ENCODE assay signal across 13 mouse cellular contexts in genomic region chr16:91459396-91459795, GRCm38 (mm10). TPM values are rescaled to one million over a fixed set of nuclear protein-coding genes. Genes with fewer than 3 reads are reported as not detected.
DNase-seq lines count a peak whose midpoint lies in the region; ATAC-seq and TF ChIP-seq lines count a peak whose summit lies in the region.
"Had no signal": no experiment of that assay in that cellular context is flagged by ENCODE, and none has a peak within 500 bp of the region (broad histone marks: within the 10 kb centered on the region; RNA-seq: fewer than 3 reads in every experiment).

No protein-coding gene starts in this region.

- H3K27ac ChIP-seq in heart, postnatal 0 days (ENCODE audit: low read depth): peak overlapping the region; percentile 83; the same call in 1 of the 2 replicates
- H3K27ac ChIP-seq: limb, embryonic 13.5 days; neural tube, embryonic 13.5 days; stomach, postnatal 0 days had no signal

- H3K9me3 ChIP-seq in heart, postnatal 0 days (replicated peaks; ENCODE audit: control insufficient read depth, low read length): no peaks in the 10 kb centered on the region
- H3K9me3 ChIP-seq: limb, embryonic 13.5 days; neural tube, embryonic 13.5 days had no signal

- peaks cover 10% of the 10 kb centered on the region; the same call in 1 of the 2 replicates for H3K4me1 ChIP-seq in heart, postnatal 0 days (ENCODE audit: control insufficient read depth, insufficient read depth)

- no peak overlapping the region; the same call in 1 of the 2 replicates for H3K9ac ChIP-seq in heart, postnatal 0 days (replicated peaks; ENCODE audit: low read depth, low read length)
- H3K9ac ChIP-seq: limb, embryonic 13.5 days; neural tube, embryonic 13.5 days had no signal

- H3K36me3 ChIP-seq in heart, postnatal 0 days (replicated peaks; ENCODE audit: control insufficient read depth, insufficient read depth, low read length): no peaks in the 10 kb centered on the region
- H3K36me3 ChIP-seq: limb, embryonic 13.5 days; neural tube, embryonic 13.5 days had no signal

- peak overlapping the region; percentile 42; the same call in 1 of the 2 replicates for H3K4me2 ChIP-seq in heart, postnatal 0 days (ENCODE audit: low read depth, low read length)
- H3K4me2 ChIP-seq: limb, embryonic 13.5 days; neural tube, embryonic 13.5 days had no signal

- no peaks in the 10 kb centered on the region for H3K27me3 ChIP-seq in heart, postnatal 0 days (ENCODE audit: control insufficient read depth, insufficient read depth, low read length)
- H3K27me3 ChIP-seq: limb, embryonic 13.5 days; neural tube, embryonic 13.5 days had no signal

- 91% methylated on average over 3 of the region's 3 CpGs for WGBS in heart, postnatal 0 days

- TF ChIP-seq CTCF in heart, postnatal 0 days (IDR thresholded peaks at IDR 0.05; ENCODE audit: low read depth): no peak

- intact Hi-C loops in left cerebral cortex, postnatal 4 days (cut with DNase I): no loop called here

- no peak for ATAC-seq in heart, postnatal 0 days (ENCODE audit: insufficient read depth, low read depth)
- ATAC-seq: lung, postnatal 0 days had no signal

- TF ChIP-seq EP300 in heart, postnatal 0 days (IDR thresholded peaks at IDR 0.05; ENCODE audit: low read depth): no peak

- H3K4me3 ChIP-seq in heart, postnatal 0 days (ENCODE audit: low read depth, low read length): 0 out of 2 replicates have a peak overlapping the region, but pooled peaks have one; percentile 16
- H3K4me3 ChIP-seq: limb, embryonic 13.5 days; neural tube, embryonic 13.5 days had no signal

- DNase-seq in heart, postnatal 0 days (ENCODE audit: low spot score): no peak
- DNase-seq in heart, adult 11 months: no peak
- peak; percentile 43 for DNase-seq in CD4-positive helper T cell, adult 2 months (ENCODE audit: low read depth, low spot score)
- peak; percentile 73 for DNase-seq in induced T-regulatory cell, adult 2 months (ENCODE audit: low read depth)
- peak; percentile 86 for DNase-seq in thymus, postnatal 0 days (ENCODE audit: low spot score)
- DNase-seq in left cerebral cortex, postnatal 4 days: no peak
- DNase-seq in spleen, postnatal 4 days (ENCODE audit: low spot score in 2 of 2): no peak
- DNase-seq: cerebellum, adult 9-11 months; kidney, adult 9 months had no signal

RNA-seq across cellular contexts. Expression of gene Ifnar1, which starts 25.6 kb away (rescaled TPM):
- total RNA-seq in heart, postnatal 0 days (2014; rRNA removed; ENCODE audit: low replicate concordance): 32.6 and 42.6 TPM in 2 replicates
- 23.7 and 24.0 TPM in 2 replicates for polyA plus RNA-seq in heart, postnatal 0 days (2015; fragmentation: Nextera tagmentation; extraction: Ambion mirVana)
- 30.2 and 40.9 TPM in 2 replicates for polyA plus RNA-seq in thymus, postnatal 0 days (2015; fragmentation: Nextera tagmentation; extraction: Ambion mirVana)
- 10 to 100 TPM; 83.8 to 92.7 TPM for total RNA-seq in left cerebral cortex, postnatal 4 days (2021)

RNA-seq across cellular contexts. Expression of gene Il10rb, which starts 53.4 kb away (rescaled TPM):
- 44.4 and 63.3 TPM in 2 replicates for total RNA-seq in heart, postnatal 0 days (2014; rRNA removed; ENCODE audit: low replicate concordance)
- polyA plus RNA-seq in heart, postnatal 0 days (2015; fragmentation: Nextera tagmentation; extraction: Ambion mirVana): 89.0 and 99.4 TPM in 2 replicates
- polyA plus RNA-seq in thymus, postnatal 0 days (2015; fragmentation: Nextera tagmentation; extraction: Ambion mirVana): 42.7 and 44.1 TPM in 2 replicates
- total RNA-seq in left cerebral cortex, postnatal 4 days (2021): 1 to 10 TPM; 7.0 to 7.8 TPM

Comparison
In these comparisons a context has a peak if more than half of its experiments do, and no peak if none do; other contexts are left out.
1. DNase-seq: peak in CD4-positive helper T cell, adult 2 months (single experiment), induced T-regulatory cell, adult 2 months (single experiment) and thymus, postnatal 0 days (single experiment); none in heart, postnatal 0 days (single experiment), heart, adult 11 months (single experiment), left cerebral cortex, postnatal 4 days (single experiment) and spleen, postnatal 4 days (0 of 2).